In genomic region chr1:13052067-13052460, GRCm38 (mm10) we compare ENCODE assay signal across 8 mouse cellular contexts.
DNase-seq lines count a peak whose midpoint lies in the region; ATAC-seq lines count a peak whose summit lies in the region.

No protein-coding gene starts in this region.

- WGBS in forebrain, embryonic 15.5 days: 11% methylated on average over 7 of the region's 7 CpGs
- WGBS in liver, embryonic 16.5 days (ENCODE audit: insufficient replicate concordance): 8% methylated on average over 7 of the region's 7 CpGs

- no peaks in the 10 kb centered on the region for H3K36me3 ChIP-seq in forebrain, embryonic 15.5 days
- H3K36me3 ChIP-seq in liver, embryonic 16.5 days (ENCODE audit: control insufficient read depth, insufficient read depth): no peaks in the 10 kb centered on the region

- no peaks in the 10 kb centered on the region for H3K4me1 ChIP-seq in forebrain, embryonic 15.5 days
- H3K4me1 ChIP-seq in liver, embryonic 16.5 days (ENCODE audit: control insufficient read depth, low read depth, low read length): no peaks in the 10 kb centered on the region; the same call in 1 of the 2 replicates

- no peak overlapping the region for H3K27ac ChIP-seq in forebrain, embryonic 15.5 days (replicated peaks)
- no peak overlapping the region for H3K27ac ChIP-seq in liver, embryonic 16.5 days (ENCODE audit: low read length)

- H3K4me3 ChIP-seq in forebrain, embryonic 15.5 days: no peak overlapping the region
- H3K4me3 ChIP-seq in liver, embryonic 16.5 days (ENCODE audit: low read depth, low read length): no peak overlapping the region; the same call in 1 of the 2 replicates

- H3K4me2 ChIP-seq in forebrain, embryonic 15.5 days (replicated peaks): no peak overlapping the region
- peak overlapping the region; percentile 39 for H3K4me2 ChIP-seq in liver, embryonic 16.5 days (ENCODE audit: low read depth, low read length)

- H3K9me3 ChIP-seq in forebrain, embryonic 15.5 days: no peaks in the 10 kb centered on the region
- H3K9me3 ChIP-seq in liver, embryonic 16.5 days (replicated peaks; ENCODE audit: control insufficient read depth, low read length): no peaks in the 10 kb centered on the region

- no peak overlapping the region for H3K9ac ChIP-seq in forebrain, embryonic 15.5 days (replicated peaks)
- no peak overlapping the region for H3K9ac ChIP-seq in liver, embryonic 16.5 days (ENCODE audit: low read depth, low read length)

- peak; percentile 41; the same call in 1 of the 2 replicates for ATAC-seq in forebrain, embryonic 15.5 days (replicated peaks)
- no peak for ATAC-seq in liver, embryonic 16.5 days (ENCODE audit: low read depth)
- no peak for ATAC-seq in erythroid progenitor cell, adult 5-6 weeks (replicated peaks; ENCODE audit: low FRiP score, poor library complexity, severe bottlenecking)

- peak; percentile 21 for DNase-seq in urinary bladder, adult 2 months (ENCODE audit: low spot score)
- no peak for DNase-seq in urinary bladder, postnatal 4 days (ENCODE audit: low spot score in 2 of 2)
- peak; percentile 18 for DNase-seq in c-Kit-positive CD71-positive TER-119-positive erythroid progenitor cells, embryonic 14.5 days (ENCODE audit: low spot score)
- DNase-seq in kidney, adult 11 months: peak; percentile 11
- DNase-seq in neural tube, embryonic 10.5 days (ENCODE audit: extremely low spot score, low spot score): peak; percentile 45

- no peaks in the 10 kb centered on the region for H3K27me3 ChIP-seq in forebrain, embryonic 15.5 days
- H3K27me3 ChIP-seq in liver, embryonic 16.5 days (ENCODE audit: control insufficient read depth, insufficient read depth, low read depth, low read length): no peaks in the 10 kb centered on the region

Comparison
In these comparisons a context has a peak if more than half of its experiments do, and no peak if none do; other contexts are left out.
1. DNase-seq: peak in urinary bladder, adult 2 months (single experiment), c-Kit-positive CD71-positive TER-119-positive erythroid progenitor cells, embryonic 14.5 days (single experiment), kidney, adult 11 months (single experiment) and neural tube, embryonic 10.5 days (single experiment); none in urinary bladder, postnatal 4 days (0 of 2).